Mouse (Mus musculus): Measurements from ENCODE around the gene Iltifb.
"Not testable (repeated sequence)": the region's sequence is repeated elsewhere in the genome, so short reads cannot be mapped to it uniquely, and the experiment has no call there.

Gene Iltifb

DNA sequence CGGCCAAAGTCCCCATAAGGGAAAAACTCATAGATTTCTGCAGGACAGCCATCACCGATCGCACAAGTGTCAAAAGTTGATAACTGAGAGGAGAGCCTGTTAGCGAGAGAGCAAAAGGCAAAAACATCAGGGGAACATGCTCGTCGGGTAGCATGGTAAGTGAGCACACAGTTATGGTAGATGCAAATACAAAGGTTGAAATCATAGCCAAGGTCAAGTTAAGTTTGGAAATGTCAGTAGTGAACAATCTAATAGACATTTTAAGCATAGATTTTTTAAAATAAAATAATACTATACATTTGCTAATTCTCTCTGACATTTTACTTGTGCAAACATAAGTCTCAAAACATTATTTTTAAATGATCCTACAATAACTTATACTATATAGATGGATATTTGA is at the start of gene Iltifb:
Iltifb (minus strand) TSS at position 101 of the 400 bp plus-strand sequence.
- no peak for DNase-seq (ENCODE audit: low read depth)

DNA sequence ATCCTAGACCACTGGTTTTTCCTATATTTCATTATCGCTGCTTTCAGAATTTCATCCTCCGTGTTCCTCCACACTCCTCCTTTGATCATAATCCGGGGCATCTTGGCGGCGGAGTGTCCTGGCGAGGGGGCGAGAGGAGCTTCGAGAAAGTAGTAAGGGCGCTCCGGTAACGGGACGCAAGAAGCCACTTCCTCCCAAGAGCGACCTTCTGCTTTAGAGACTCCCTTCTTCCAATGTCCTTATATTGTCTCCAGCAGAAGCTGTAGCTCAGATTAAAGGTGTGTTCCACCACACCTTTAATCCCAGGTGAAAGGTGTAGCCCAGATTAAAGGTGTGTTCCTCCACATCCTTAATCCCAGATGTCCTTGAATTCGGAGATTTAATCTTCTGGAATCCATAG is 48.3 kb upstream of the Iltifb start, which contains the start of gene Gm9046:
Gm9046 (minus strand) TSS at position 101 of the 400 bp plus-strand sequence.
- DNase-seq (ENCODE audit: low read depth): not testable (repeated sequence)

DNA sequence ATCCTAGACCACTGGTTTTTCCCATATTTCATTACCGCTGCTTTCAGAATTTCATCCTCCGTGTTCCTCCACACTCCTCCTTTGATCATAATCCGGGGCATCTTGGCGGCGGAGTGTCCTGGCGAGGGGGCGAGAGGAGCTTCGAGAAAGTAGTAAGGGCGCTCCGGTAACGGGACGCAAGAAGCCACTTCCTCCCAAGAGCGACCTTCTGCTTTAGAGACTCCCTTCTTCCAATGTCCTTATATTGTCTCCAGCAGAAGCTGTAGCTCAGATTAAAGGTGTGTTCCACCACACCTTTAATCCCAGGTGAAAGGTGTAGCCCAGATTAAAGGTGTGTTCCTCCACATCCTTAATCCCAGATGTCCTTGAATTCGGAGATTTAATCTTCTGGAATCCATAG is 42.9 kb upstream of the Iltifb start, which contains the start of gene Gm9045:
Gm9045 (minus strand) TSS at position 101 of the 400 bp plus-strand sequence.
- DNase-seq (ENCODE audit: low read depth): not testable (repeated sequence)

DNA sequence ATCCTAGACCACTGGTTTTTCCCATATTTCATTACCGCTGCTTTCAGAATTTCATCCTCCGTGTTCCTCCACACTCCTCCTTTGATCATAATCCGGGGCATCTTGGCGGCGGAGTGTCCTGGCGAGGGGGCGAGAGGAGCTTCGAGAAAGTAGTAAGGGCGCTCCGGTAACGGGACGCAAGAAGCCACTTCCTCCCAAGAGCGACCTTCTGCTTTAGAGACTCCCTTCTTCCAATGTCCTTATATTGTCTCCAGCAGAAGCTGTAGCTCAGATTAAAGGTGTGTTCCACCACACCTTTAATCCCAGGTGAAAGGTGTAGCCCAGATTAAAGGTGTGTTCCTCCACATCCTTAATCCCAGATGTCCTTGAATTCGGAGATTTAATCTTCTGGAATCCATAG is 37.5 kb upstream of the Iltifb start, which contains the start of gene Gm9044:
Gm9044 (minus strand) TSS at position 101 of the 400 bp plus-strand sequence.
- not testable (repeated sequence) for DNase-seq (ENCODE audit: low read depth)

DNA sequence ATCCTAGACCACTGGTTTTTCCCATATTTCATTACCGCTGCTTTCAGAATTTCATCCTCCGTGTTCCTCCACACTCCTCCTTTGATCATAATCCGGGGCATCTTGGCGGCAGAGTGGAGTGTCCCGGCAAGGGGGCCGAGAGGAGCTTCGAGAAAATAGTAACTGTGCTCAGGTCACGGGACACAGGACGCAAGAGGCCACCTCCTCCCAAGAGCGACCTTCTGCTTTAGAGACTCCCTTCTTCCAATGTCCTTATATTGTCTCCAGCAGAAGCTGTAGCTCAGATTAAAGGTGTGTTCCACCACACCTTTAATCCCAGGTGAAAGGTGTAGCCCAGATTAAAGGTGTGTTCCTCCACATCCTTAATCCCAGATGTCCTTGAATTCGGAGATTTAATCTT is 32.0 kb upstream of the Iltifb start, which contains the start of gene Gm9040:
Gm9040 (minus strand) TSS at position 101 of the 400 bp plus-strand sequence.
- not testable (repeated sequence) for DNase-seq (ENCODE audit: low read depth)

DNA sequence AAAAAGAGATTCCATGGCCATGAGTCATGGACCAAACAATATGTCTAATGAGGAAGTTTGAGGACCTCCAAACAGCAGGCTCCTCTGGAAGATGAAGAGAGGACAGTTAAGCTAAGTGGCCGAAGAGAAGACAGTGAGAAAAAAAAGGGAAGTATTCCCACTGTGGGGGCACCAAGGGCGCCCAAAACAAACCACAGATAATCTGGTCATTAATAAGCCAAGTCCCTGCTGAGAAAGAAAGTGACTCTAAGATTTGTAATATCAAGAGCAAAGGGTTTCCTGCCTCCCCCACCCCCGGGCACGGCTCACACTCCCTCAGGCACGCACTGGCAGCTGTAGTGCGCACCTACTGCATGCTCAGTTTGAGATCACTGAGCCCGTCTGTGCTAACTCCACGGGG is 24.2 kb upstream of the Iltifb start:
- DNase-seq (ENCODE audit: low read depth): no peak

DNA sequence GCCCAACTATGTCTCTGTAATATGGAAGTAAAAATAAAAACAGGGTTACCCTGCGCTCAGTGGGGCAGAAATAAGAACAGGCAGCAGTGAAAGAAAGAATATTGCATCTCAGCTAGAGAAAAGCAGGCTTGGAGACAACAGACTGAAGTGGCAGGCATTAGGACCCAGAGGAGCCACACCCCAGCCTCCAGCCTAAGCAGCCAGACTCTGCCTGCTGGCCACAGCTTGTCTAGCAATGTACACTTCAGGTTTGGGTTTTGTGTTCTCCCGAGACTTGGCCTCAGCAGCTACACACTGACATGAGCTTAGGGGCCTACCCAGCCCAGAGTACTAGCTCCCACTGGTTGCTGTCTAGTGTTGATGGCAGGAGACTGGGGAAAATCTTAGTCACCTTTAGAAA is 7.3 kb upstream of the Iltifb start:
- DNase-seq (ENCODE audit: low read depth): not testable (repeated sequence)

DNA sequence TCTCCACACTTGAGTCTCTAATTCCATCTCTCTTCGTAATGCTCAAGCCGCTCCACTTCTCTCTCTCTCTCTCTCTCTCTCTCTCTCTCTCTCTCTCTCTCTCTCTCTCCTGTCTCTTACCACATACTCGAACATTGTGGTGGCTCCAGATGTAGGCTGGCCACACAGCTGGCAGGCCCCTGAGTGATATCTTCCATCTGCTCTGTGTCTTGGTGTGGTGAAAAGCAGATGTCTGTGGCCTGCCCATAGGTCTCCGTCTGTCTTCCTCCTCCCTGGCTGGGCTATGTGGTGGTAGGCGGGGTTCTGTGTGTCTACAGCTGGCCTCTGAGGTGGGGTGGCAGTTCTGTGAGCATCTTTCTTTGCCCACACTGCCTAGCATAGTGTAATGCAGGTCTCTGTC is 11.8 kb downstream of the Iltifb start:
- not testable (repeated sequence) for DNase-seq (ENCODE audit: low read depth)

DNA sequence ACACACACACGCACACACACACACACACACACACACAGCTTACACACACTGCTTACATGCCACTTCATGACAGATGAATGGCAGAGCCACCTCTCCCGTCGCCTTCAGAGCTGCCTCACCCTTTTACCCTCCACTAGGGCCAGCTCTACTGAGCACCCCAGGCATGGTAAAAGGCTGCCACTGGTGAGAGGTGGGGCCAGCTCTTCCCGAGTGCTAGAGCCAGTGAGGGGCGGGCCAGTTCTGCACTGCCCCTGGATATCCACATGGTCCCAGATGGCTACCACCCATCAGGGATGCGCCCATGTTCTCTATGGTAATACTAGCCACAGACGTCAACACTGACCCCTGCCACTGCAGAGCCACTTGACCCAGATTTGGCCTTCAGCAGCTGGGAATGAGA is 12.3 kb downstream of the Iltifb start:
- DNase-seq (ENCODE audit: low read depth): not testable (repeated sequence)

DNA sequence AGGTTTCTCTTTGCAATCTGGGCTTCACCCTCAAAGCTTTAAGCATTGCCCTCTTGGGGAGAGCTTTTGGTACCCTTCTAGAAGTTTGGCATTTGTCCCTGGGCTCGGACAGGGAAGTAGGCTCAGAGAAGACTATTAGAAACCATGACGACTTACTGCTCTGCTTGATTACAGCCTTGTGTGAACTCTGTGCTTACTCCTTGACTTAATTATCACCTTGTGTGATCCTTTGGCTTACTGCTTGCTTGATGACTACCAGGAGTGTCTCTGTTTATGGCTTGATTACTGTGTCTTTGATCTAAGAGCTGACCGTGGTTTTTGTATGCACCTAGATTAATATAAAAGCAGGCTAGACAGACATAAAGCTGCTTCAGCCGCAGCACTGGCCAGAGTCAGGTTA is 16.8 kb downstream of the Iltifb start:
- DNase-seq (ENCODE audit: low read depth): not testable (repeated sequence)

DNA sequence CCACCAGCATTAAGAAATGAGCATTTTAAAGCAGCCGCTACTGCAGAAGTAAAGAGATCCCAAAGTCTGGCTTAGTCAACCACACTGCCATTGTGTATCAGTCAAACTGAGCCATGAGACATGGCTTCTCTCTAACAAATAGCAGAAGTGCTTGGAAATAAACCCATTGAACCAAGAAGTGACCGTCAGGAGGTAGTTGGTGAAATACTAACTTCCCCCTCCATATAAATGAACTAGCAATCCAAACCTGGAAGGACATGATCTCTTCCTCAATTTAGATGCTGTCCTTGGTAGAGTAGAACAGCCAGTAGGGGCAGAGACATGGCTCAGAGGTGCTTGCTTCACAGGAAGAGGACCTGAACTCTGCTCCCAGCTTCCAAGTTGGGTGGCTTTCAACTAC is 23.4 kb downstream of the Iltifb start:
- DNase-seq (ENCODE audit: low read depth): not testable (repeated sequence)

DNA sequence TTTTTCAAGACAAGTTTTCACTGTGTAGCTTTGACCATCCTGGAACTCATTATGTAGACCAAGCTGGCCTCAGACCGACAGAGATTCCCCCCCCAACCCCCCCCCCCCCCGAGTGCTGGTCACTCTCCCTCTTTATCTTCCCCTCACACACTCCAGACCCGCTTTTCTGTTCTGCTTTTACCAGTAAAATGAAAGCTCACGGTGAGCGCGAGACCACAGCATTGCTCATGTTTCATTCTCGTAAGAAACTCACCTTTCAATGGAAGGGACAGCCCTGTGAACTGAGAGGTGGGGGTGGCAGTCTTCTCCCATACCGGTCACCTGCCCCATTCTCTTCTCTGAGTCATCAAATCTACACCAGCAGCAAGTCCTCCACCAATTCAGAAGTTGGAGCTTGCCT is 26.0 kb downstream of the Iltifb start:
- not testable (repeated sequence) for DNase-seq (ENCODE audit: low read depth)

DNA sequence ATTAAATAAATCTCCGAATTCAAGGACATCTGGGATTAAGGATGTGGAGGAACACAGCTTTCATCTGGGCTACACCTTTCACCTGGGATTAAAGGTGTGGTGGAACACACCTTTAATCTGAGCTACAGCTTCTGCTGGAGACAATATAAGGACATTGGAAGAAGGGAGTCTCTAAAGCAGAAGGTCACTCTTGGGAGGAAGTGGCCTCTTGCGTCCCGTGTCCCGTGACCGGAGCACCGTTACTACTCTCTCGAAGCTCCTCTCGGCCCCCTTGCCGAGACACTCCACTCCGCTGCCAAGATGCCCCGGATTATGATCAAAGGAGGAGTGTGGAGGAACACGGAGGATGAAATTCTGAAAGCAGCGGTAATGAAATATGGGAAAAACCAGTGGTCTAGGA is 36.5 kb downstream of the Iltifb start, which contains the start of gene Gm32802:
Gm32802 (plus strand) TSS at position 301 of the 400 bp plus-strand sequence.
- DNase-seq (ENCODE audit: low read depth): not testable (repeated sequence)

DNA sequence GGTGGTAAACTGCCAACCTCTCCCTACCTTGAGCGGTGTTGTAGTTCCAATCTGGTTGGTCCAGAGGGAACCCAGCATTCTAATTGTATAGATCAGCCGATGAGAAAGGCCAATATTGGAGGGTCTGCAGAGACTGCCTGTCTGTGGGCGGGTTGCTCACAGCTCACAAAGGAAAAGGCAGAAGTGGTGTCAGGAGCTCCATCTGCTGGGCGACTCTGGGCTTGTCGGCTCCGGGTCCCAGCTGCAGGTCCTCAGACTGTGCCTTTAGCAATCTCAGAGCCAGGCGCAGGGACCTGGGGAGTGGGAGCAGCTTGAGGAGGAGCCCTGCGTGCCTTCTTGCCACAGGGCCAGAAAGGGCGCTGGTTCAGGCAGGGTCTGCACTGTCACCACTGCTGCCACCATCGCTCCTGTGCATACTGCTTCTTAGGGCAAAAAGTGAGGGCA is 44.0 kb downstream of the Iltifb start:
- peak; percentile 63 for DNase-seq (ENCODE audit: low read depth)

DNA sequence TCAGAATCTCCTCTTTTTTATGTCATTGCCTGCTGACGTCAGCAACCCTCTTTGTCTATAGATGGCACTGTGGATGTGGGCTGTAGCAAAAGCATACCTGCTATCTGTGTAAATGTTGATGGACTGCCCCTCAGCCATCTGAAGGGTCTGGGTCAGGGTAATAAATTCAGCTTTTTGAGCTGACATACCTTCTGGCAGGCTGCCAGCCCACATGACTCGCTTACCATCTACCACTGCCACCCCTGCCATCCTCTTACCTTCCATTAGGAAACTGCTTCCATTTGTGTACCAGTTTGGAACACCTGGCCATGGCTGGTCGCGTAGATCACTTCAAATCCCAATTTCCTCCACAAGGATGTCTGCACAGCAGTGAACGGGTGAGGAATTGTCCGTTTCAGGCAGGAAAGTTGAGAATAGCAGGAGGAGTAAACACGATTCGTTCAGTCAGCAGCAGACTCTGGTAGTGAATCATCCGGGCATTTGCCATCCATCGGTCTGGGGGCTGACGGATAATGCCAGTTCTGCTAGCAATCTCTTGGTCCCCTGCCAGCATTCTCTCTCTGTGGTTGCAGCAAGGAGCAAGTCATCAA is 45.7 kb downstream of the Iltifb start:
- DNase-seq (ENCODE audit: low read depth): peak; percentile 42

DNA sequence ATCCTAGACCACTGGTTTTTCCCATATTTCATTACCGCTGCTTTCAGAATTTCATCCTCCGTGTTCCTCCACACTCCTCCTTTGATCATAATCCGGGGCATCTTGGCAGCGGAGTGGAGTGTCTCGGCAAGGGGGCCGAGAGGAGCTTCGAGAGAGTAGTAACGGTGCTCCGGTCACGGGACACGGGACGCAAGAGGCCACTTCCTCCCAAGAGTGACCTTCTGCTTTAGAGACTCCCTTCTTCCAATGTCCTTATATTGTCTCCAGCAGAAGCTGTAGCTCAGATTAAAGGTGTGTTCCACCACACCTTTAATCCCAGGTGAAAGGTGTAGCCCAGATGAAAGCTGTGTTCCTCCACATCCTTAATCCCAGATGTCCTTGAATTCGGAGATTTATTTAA is 54.2 kb downstream of the Iltifb start, which contains the start of gene Gm32717:
Gm32717 (minus strand) TSS at position 101 of the 400 bp plus-strand sequence.
- not testable (repeated sequence) for DNase-seq (ENCODE audit: low read depth)

All from NIH3T3 (cell line).